Mouse (Mus musculus) gastrocnemius, postnatal 14 days (tissue): Measurements from ENCODE around the gene Rhbg. TPM values are rescaled to one million over a fixed set of nuclear protein-coding genes. Genes with fewer than 3 reads are reported as not detected.
"Not testable (repeated sequence)": the region's sequence is repeated elsewhere in the genome, so short reads cannot be mapped to it uniquely, and the experiment has no call there.

Experiments
- DNase-seq: peaks from one replicate; pipeline ENCODE4 v3.0.0; 2021; ENCODE audit warnings: mixed read lengths
- intact Hi-C: fragments of 180-260 bp; cut with DNase I; formaldehyde crosslinking; loops from one replicate; pipeline ENCODE4 v1.15.1; 2025; ENCODE audit warnings: low total_unique reads
- total RNA-seq, 2 experiments: library from RNA; stranded (reverse); gene quantifications; 2 replicates each; pipeline ENCODE4 v1.2.3; 2021

The Rhbg gene
- total RNA-seq, 2 experiments from 2014 or later: not detected

GRCm38 (mm10) chr3:88268991-88269390, 14.5 kb upstream of the Rhbg start:
- no peak for DNase-seq
- intact Hi-C loops: no loop called here

DNA sequence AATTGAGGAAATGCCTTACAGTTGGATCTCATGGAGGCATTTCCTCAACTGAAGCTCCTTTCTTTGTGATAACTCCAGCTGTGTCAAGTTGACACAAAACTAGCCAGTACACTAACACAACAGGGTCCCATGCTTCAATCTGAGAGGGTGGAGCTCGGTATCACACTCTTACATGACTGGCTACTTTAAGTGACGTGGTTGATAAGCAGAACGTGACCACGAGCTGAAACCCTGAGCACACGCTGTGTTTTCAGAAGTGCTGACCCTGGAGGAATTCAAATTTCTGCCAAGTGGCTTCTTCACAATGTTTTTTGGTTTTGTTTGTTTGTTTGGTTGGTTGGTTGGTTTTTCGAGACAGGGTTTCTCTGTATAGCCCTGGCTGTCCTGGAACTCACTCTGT, 13.5 kb upstream of the Rhbg start:
- DNase-seq, intact Hi-C loops: not testable (repeated sequence)

GRCm38 (mm10) chr3:88262346-88262745, 7.8 kb upstream of the Rhbg start:
- intact Hi-C loops: no loop called here
- DNase-seq: no peak

DNA sequence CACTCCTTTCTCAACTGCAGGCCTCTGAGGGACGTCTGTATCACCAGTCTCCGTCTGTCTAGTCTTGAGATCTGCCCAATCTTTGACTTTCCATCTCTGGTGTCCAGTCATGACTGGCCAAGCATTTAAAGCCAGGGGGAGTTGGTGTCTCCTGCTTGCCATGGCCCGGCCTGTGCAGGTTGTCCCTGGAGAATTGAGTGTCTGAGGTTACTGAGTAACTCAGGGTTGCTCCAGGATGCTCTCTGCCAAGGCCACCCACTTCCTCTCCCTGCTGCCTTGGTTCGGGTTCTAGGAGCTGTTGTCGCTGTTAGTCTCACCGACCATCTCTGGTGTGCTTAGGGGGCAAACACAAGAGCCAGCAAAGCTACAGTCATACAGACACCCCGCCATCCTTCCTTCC, 1.9 kb upstream of the Rhbg start:
- no peak for DNase-seq
- intact Hi-C loops: no loop called here

DNA sequence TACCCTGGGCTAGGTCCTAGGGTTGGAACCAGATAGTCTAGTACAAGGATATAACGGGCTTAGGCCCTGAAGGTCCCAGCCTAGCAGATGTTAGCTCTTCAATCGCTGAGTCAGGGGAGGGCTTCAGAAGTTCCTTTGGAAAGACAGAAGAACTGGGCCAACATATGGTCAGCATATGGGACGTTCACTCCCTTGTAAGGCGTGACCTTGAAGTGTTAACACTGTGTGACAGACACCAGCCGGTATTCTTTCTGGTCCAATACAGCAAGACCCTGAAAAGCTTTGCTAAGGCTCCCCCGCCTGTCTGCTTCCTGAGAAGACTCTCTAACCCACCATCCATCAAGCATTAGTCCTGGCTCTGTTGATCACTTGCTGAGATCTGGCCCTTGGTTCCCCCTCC, 1.4 kb upstream of the Rhbg start:
- intact Hi-C loops: no loop called here
- no peak for DNase-seq

GRCm38 (mm10) chr3:88252739-88253138, 1.8 kb downstream of the Rhbg start:
- no peak for DNase-seq
- intact Hi-C loops: no loop called here

GRCm38 (mm10) chr3:88248406-88248805, 6.1 kb downstream of the Rhbg start:
- intact Hi-C loops: loop anchor here (10.0 kb wide), 1 partner anchor 234 kb away; no protein-coding TSS in a partner anchor
- DNase-seq: no peak

DNA sequence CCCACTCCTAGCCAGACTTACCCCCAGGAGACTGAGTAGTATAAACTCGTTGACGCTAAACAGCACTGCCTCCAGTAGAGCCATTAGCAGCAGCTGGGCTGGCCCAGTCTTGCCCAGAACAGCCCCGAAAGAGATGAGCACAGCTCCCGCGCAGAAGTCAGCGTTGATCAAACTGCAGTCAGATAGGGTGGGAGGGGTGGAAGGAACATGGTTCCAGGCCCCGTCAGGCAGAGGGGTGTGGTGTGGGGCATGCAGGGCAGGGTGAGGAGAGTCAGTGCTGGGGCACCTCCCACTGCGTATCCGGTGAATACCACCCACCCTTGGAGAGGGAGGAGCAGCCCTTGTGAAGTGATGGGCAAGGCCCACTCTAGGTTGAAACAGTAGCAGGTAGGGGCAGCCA, 6.8 kb downstream of the Rhbg start:
- no peak for DNase-seq
- intact Hi-C loops: loop anchor here (10.0 kb wide), 1 partner anchor 233 kb away; no protein-coding TSS in a partner anchor

GRCm38 (mm10) chr3:88245811-88246210, 8.7 kb downstream of the Rhbg start:
- peak; percentile 68 for DNase-seq
- intact Hi-C loops: loop anchor here (2.0 to 10.0 kb wide), 2 partner anchors 55 to 231 kb away; no protein-coding TSS in a partner anchor

GRCm38 (mm10) chr3:88244071-88244470, 10.4 kb downstream of the Rhbg start:
- DNase-seq: no peak
- intact Hi-C loops: loop anchor here (2.0 to 10.0 kb wide), 2 partner anchors 53 to 229 kb away; no protein-coding TSS in a partner anchor

DNA sequence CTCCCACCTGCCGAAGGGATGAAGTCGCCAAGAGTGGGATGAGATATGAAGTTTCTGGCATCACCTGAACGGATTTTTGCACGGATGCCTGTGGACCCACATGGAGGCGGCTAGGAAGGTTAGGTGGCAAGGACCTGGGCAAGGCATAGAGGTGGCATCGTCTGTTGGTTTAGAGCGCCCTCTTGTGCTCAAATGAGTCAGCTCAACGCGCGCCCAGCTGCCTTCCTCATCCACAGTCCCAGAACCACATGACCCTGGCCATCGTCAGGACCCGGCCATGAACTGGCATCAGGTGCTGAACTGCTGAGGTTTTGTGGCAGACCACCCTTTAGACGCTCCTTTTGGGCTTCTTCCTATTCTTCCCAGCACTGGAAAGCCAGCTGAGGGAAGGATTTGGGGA, 12.0 kb downstream of the Rhbg start:
- intact Hi-C loops: loop anchor here (10.0 kb wide), 1 partner anchor 228 kb away; no protein-coding TSS in a partner anchor
- DNase-seq: peak; percentile 62

DNA sequence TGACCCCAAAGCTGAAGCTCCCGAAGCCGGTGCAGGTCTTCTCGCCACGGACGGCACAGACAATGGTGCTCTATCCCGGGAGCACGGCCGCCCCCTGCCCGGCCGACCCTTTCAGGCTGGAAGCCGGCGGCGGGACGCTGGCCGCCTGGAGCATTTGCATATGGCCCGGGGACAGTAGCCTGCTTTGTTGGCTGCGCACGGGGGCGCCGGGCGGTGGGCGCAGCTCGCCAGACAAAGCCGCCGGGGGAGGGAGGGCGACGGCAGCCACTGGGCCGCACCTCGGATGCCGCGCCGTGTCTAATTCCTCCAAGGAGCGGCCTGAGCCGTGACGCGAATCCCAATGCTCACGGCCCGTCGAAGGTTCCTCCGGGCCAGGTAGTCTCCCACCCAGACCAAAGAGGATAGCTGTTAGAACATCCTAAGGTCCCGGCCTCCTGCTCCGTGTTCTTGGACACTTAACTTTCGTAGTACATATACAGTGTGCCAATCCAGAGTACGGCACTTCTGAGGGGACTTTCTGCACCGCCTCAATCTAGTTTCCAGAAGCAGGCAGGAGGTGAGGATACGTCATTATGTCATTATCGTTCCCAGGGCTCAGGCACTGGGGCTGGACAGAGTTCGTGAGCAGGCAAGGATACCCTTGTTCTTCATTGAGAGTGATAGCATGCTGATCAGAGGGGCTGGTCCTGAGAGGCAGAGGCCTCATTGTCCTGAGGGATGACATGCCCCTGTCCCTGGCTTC, 13.3 kb downstream of the Rhbg start:
- DNase-seq: no peak

DNA sequence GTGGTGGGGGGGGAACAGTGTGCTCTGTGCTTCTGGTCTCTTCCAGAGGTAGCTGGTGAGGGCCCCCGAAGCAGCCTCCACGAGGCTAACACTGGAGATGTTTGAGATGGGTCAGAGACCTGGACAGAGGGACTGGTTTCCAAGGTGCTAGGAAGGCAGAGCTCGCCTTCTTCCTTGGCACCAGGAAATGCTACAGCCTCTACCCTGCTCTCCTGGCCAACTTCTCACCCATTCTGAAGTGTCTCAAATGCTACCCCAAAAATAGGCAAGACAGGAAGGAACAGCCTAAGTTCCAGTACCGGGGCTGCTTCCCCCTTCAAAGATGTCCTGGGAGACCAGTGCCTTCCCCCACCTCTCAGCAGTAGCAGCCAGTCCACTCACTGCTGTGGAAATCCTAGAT, 15.1 kb downstream of the Rhbg start:
- intact Hi-C loops: no loop called here
- DNase-seq: no peak

More for the DNA sequence above, 13.3 kb downstream of the Rhbg start:
- intact Hi-C loops: loop anchor here (2.0 to 10.0 kb wide), 2 partner anchors 44 to 226 kb away; no protein-coding TSS in a partner anchor

GRCm38 (mm10) chr3:88238866-88239391, 15.6 kb downstream of the Rhbg start:
- intact Hi-C loops: no loop called here
- no peak for DNase-seq

GRCm38 (mm10) chr3:88237556-88238194, 16.8 kb downstream of the Rhbg start:
- intact Hi-C loops: no loop called here
- no peak for DNase-seq

- DNase-seq: no peak
- intact Hi-C loops: no loop called here
These were observed 17.4 kb downstream of the Rhbg start for GRCm38 (mm10) chr3:88237161-88237555.

DNA sequence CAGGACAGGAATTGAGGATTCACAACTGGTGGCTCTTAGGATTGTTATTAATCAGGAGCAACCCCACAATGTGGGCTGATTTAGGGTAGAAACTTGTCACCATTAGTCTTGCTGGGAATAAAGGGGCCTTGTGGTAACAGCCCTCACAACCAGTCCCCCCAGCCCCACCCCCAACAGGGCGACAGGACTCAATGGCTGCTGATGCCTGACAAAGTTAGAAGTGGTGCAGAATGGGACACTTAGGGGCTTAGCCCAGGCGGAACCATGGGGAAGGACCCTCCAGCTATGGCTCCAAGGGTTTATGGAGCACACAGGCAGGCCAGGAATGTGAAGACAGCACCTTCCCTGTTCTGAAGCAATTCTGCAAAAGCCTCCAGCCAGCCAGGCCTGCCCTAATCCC, 18.9 kb downstream of the Rhbg start:
- intact Hi-C loops: no loop called here

GRCm38 (mm10) chr3:88235216-88235615, 19.3 kb downstream of the Rhbg start:
- DNase-seq: no peak
- intact Hi-C loops: no loop called here

More for the DNA sequence above, 18.9 kb downstream of the Rhbg start:
- DNase-seq: no peak

DNA sequence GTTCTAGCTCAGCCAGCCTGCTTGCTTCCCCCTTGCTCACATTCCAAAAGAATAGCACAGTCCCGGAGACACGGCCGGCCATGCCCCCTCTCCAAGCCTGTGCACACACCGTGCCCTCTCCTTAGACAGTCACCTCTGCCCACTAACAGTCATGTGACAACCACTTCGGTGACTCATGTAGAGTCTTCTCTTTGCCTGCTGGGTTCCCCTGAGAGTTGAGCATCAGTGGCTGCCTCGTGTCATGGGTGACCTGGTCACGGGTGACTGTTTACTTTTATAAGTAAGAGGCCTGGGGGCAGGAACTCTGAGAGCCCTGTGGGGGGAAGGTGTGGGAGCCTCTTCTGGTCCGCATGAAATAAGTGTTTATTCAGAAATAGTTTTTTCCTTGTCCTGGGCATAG, 20.5 kb downstream of the Rhbg start:
- intact Hi-C loops: loop anchor here (5.0 kb wide), 1 partner anchor 142 kb away; no protein-coding TSS in a partner anchor
- DNase-seq: no peak

- no peak for DNase-seq
- intact Hi-C loops: loop anchor here (5.0 kb wide), 1 partner anchor 141 kb away; no protein-coding TSS in a partner anchor
These were observed 21.5 kb downstream of the Rhbg start for GRCm38 (mm10) chr3:88232851-88233649.
